Mouse (Mus musculus): ENCODE measurements at regions not wholly inside any gene's neighbourhood (a gene's known extent, or its start where the extent isn't known, plus 50 kb on each side); places are given as distances from the start of the nearest gene placed in this dataset.

DNA sequence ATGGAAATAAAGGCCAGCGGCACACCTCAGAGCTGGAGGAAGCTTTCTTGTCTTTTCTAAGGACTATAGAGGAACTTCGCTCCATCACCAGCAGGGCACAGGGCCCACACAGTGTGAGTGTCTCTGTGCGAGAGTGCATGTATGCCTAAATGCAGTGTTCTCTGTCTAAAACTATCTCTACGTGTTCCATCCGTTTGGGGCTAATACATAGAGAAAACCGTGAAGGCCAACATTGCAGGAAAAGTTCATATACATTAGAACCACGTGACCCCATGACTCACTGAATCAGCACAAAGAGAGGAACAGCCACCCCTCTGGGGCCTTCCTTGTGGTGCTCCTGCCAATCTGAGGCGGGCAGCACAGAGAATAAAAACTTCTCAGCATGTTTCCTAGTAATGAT, 431.4 kb upstream of the Mctp2 start:
- TF ChIP-seq POLR2A (IDR thresholded peaks at IDR 0.05; ENCODE audit: low read depth, low read length), result no peak
- no peak for TF ChIP-seq CTCF (IDR thresholded peaks at IDR 0.05; ENCODE audit: extremely low read depth, insufficient read length, insufficient replicate concordance, low read depth, low read length)
